Mouse (Mus musculus) thymus, adult 2 months (tissue): ENCODE data around the gene Dennd1b.

Source experiments
- CTCF ChIP-seq: fragments of 200-500 bp; IDR thresholded peaks from 2 replicates; pipeline ENCODE4 v1.5.1; 2012; ENCODE audit warnings: mild to moderate bottlenecking, control low read depth, low read length, moderate library complexity, borderline replicate concordance; ENCODE audit not compliant: control insufficient read depth, poor library complexity, insufficient read depth; ENCODE audit errors: extremely low read depth
- POLR2A ChIP-seq: fragments of 200-500 bp; IDR thresholded peaks from 2 replicates; pipeline ENCODE4 v1.6.1; 2012; ENCODE audit warnings: mild to moderate bottlenecking, low read length, control low read depth, moderate library complexity; ENCODE audit not compliant: control insufficient read depth, poor library complexity, insufficient read depth; ENCODE audit errors: extremely low read depth

GRCm38 (mm10) chr1:138956511-138956910 is 6.7 kb upstream of the Dennd1b start:
- no peak for TF ChIP-seq CTCF
- TF ChIP-seq POLR2A, result no peak
